Mouse (Mus musculus) adipocyte (in vitro differentiated cells): ENCODE data around the gene Dnah3.

Source experiments
- DNase-seq: peaks from one replicate; pipeline ENCODE4 v3.0.0-alpha.2; 2016; ENCODE audit warnings: low spot score

Dnah3 gene

GRCm38 (mm10) chr7:120095180-120095579 is at the start of gene Dnah3:
TSS of gene Dnah3 (minus strand) at chr7:120095280.
- DNase-seq: no peak

GRCm38 (mm10) chr7:120142743-120143142 is 47.7 kb upstream of the Dnah3 start:
- no peak for DNase-seq

GRCm38 (mm10) chr7:120128951-120129350 is 33.9 kb upstream of the Dnah3 start:
- DNase-seq: no peak

GRCm38 (mm10) chr7:120127686-120128059 is 32.6 kb upstream of the Dnah3 start:
- DNase-seq: no peak

GRCm38 (mm10) chr7:120126976-120127685 is 32.1 kb upstream of the Dnah3 start:
- DNase-seq: no peak

- peak; percentile 84 for DNase-seq
Observed at GRCm38 (mm10) chr7:120124844-120125243, 29.8 kb upstream of the Dnah3 start.

GRCm38 (mm10) chr7:120123776-120124175 is 28.7 kb upstream of the Dnah3 start:
- DNase-seq: peak; percentile 86

GRCm38 (mm10) chr7:120117529-120117928 is 22.4 kb upstream of the Dnah3 start:
- no peak for DNase-seq

GRCm38 (mm10) chr7:120116976-120117375 is 21.9 kb upstream of the Dnah3 start:
- no peak for DNase-seq

GRCm38 (mm10) chr7:120109676-120110075 is 14.6 kb upstream of the Dnah3 start:
- no peak for DNase-seq

- peak; percentile 72 for DNase-seq
Observed at GRCm38 (mm10) chr7:120106356-120106755, 11.3 kb upstream of the Dnah3 start.

- DNase-seq: peak; percentile 34
Observed at GRCm38 (mm10) chr7:120104975-120105374, 9.9 kb upstream of the Dnah3 start.

- DNase-seq: no peak
Observed at GRCm38 (mm10) chr7:120103019-120103567, 8.0 kb upstream of the Dnah3 start.

- peak; percentile 61 for DNase-seq
Observed at GRCm38 (mm10) chr7:120102164-120102972, 7.3 kb upstream of the Dnah3 start, which contains the start of gene Tmem159. TSS of gene Tmem159 (plus strand) at chr7:120102353.

GRCm38 (mm10) chr7:120098403-120098802 is 3.3 kb upstream of the Dnah3 start:
- DNase-seq: peak; percentile 47

- peak; percentile 49 for DNase-seq
Observed at GRCm38 (mm10) chr7:120097845-120098244, 2.8 kb upstream of the Dnah3 start.

GRCm38 (mm10) chr7:120094216-120094615 is 864 bp downstream of the Dnah3 start:
- no peak for DNase-seq

- DNase-seq: no peak
Observed at GRCm38 (mm10) chr7:120093033-120093432, 2.0 kb downstream of the Dnah3 start.

GRCm38 (mm10) chr7:120080177-120080576 is 14.9 kb downstream of the Dnah3 start:
- no peak for DNase-seq

GRCm38 (mm10) chr7:120069164-120069563 is 25.9 kb downstream of the Dnah3 start:
- no peak for DNase-seq

GRCm38 (mm10) chr7:120068114-120068513 is 27.0 kb downstream of the Dnah3 start:
- DNase-seq: no peak

- DNase-seq: peak; percentile 7
Observed at GRCm38 (mm10) chr7:120064045-120064444, 31.0 kb downstream of the Dnah3 start.

- DNase-seq: peak; percentile 36
Observed at GRCm38 (mm10) chr7:120055479-120055878, 39.6 kb downstream of the Dnah3 start.
